Mouse (Mus musculus): ENCODE measurements at regions not wholly inside any gene's neighbourhood (a gene's known extent, or its start where the extent isn't known, plus 50 kb on each side); places are given as distances from the start of the nearest gene placed in this dataset.

DNA sequence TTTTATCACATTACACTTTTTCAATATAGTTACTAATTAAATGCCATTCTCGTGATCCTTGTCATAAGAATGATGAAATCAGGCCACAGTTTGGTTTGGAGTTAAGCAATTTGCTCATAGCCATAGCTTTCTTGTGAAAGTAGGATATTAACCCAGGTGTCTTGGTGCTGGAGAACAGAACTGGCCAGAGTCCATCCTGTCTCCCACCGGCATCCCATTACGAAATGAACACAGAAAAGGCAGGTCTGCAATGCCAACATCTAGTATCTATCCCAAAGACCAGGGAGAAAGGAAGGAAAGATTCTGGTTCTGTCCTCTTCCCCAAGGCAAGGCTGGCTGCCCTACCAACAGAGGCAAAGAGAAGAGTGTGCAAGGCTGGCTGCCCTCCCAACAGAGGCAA, 61.6 kb upstream of the Avpr1a start:
- no peak for DNase-seq (ENCODE audit: low read depth, low spot score)

DNA sequence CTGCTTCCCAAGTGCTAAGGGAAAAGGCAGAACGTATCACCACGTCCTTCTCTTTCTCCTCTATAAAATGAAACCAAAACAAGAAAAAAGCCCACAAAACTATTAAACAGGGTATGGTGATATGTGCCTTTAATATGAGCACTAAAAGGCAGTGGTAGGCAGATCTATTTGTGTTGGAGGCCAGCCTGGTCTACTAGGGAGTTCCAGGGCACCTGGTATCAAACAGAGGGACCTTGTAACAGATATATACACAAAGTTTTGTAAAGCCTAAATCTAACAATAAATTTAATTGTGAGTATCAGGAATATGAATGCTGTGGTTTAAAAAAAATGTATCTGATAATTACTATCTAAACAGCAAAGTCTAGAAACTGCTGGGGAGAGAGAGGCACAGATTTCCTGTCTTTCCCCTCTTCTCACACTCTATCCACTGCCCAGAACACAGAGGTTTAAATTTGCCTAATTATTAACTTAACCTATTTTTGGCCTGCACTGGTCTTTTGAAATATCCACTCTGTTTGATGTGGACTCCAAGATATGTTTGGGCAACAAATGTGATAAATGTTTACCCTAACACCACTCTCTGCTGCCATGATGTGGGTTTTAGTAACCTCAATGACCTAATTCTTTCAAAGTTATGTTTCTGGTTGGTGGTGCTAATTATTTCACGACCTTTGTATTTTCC, 68.5 kb upstream of the Avpr1a start:
- DNase-seq (ENCODE audit: low read depth, low spot score) = no peak

DNA sequence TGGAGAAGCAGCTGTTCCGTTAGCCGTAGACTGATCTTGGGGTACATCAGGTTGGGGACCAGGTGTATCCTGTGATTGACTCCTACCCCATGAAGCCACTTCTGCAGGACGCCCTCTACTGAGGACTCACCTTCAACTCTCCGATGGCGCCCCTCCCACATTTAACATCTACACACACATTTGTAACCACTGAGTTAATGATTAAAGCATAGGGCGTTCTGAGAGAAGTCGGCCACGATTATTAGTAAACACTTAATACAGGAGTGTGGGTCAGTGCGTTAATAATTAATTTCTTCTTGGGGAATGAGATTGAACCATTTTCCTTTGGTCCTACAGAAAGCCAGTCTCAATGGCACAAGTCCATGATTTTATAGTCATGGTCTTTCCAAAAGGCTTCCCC, 105.0 kb upstream of the Avpr1a start:
- DNase-seq (ENCODE audit: low read depth, low spot score) = no peak

DNA sequence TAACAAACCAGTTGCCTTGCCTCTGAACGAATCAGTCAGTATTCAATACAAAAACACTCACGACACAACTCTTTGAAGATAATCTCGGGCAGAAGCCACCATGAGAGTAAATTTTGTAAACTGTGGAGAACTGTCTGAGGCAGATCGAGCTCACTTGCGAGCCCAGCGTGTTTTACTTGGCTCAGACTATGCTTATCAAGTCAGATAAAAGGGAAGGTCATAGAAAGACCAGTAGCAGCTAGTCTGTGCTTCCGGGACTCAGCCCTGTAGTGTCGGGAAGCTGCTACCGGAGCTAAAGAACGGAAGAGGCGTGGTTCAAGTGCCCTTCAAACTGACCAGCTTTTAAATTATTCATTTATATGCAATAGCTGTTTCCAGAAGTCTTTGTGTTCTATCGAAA, 105.9 kb upstream of the Avpr1a start:
- DNase-seq (ENCODE audit: low read depth, low spot score) = no peak

DNA sequence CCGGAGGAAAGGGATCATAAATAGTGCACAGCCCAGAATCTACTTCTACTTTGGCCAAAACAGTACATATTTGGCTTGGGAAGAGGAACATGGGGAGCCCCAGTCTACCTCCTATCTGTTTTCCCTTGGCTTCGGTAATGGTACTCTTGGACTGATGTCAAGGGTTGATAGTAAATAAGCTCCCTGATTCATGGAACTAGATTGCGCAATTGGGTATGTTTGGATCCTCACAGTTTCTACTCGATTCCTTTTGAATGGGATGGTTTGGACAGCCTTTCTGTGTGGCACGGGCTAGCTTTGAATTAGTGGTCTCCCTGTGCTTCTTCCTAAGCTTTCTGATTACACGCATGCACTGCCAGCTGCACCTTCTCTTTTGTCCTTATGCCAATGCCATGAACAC, 121.4 kb upstream of the Avpr1a start:
- DNase-seq (ENCODE audit: low read depth, low spot score) = no peak

DNA sequence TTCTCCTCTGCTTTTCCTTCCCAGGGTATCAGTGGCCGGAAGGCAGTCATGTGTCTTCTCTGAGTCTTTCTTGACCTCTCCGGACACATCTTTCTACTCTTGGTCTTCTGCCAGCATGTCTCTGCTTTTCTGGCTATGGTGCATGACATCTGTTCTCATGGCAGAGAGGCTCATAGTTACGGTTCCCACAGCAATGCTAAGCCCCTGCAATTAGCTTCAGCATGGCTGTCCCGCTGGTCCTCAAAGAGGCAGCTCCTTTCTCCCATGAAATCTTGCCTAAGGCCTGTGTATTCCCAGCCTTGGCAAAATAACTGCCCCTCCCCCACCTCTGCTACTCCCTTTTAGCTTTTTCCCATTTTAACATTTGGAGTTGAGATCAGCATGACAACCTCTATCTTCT, 129.4 kb upstream of the Avpr1a start:
- peak; percentile 4 for DNase-seq (ENCODE audit: low read depth, low spot score)

DNA sequence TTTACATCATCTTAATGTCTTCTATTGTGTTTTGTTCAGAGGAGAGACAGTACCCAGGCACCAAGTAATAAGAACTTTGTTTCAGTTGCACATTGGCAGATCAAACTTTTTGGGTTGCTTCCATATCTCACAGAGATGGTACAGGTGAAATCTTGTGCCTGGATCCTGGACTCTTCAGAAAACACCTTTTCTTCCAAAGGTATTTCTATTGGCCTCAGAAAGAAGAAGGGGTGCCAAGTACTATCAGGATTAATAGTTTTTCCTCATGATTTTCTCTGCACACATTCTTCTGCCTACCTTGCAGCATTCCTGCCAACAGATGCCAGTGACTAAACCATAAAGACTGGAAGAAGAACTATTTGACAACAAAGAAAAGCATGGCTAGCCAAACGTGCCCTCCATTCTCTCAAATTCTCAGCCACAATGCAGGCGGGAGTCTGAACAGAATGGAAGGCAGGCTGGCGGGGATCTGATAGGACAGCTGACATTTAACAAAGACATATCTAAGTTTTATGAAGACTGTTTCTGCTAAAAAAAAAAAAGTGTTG, 137.6 kb upstream of the Avpr1a start:
- DNase-seq (ENCODE audit: low read depth, low spot score) = no peak

DNA sequence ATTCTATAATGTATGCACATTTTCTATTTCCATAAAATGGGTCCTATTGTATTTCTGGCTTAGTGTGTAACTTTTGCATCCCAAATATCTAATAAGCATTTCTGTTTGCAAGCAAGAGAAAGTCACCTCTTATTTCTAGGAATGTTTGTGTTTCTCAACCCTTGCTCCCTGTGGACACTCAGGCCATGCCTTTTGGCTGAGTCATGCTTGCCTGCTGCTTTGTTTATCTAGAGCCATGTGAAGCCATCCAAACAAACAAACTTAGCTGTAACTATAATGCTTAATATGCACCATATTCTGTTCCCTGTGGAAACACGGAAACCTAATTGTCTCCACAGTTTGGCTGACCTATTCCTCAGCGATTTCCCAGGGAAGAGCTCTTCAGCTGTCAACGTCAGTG, 139.6 kb upstream of the Avpr1a start:
- no peak for DNase-seq (ENCODE audit: low read depth, low spot score)

DNA sequence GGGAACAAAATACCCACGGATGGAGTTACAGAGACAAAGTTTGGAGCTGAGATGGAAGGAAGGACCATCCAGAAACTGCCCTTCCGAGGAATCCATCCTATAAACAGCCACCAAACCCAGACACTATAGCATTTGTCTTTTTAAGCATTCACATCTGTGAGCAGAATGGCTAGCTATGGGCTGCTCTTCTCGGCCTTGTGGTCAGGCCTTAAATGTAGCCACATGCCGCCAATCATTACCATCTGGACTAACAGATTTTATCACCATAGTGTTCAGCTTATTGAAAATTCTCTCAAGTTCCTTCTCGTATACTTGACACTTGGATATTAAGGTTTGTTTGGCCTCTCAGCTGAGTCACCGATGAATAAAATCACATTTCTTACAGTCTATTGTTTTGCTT, 146.0 kb upstream of the Avpr1a start:
- DNase-seq (ENCODE audit: low read depth, low spot score) = no peak

DNA sequence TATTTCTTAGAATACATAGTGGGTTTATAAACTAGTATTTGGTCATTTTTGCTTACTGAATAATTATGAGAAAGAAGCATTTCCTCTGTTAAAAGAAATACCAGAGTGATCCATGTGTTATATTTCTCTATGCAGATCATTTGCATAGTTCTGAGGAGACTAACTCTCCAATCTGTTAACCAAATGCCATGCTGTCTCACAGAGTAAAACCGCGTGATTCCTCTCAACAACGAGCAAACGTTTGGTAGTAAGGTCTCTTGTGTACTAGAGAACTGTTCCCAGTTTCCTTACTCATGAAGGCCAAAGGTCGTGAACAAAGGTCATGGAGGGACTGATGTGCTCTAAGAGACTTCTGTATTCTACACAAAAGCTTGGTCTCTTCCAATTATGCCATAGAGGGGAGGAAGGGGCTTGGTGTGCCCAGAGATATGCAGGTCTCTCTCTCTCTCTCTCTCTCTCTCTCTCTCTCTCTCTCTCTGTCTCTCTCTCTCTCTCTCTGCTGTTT, 152.3 kb upstream of the Avpr1a start:
- no peak for DNase-seq (ENCODE audit: low read depth, low spot score)

DNA sequence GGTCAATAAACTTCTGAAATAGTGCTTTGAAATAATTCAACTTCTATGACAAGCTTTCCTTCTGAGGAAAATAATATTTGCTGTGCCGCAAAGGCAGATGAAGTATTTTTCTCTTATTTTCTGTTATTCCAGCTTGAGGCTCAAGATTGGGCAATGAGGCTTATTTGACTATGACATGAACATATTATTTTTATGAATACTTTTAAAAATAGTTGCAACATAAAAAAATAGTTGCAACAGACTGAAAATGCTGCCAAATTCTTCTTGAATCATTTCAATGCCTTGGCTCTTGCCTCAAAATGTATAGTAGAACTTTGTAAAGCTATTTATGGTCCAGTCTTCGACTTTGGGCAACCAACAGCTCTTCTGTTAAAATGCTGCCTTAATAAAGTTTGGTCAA, 156.7 kb upstream of the Avpr1a start:
- no peak for DNase-seq (ENCODE audit: low read depth, low spot score)

DNA sequence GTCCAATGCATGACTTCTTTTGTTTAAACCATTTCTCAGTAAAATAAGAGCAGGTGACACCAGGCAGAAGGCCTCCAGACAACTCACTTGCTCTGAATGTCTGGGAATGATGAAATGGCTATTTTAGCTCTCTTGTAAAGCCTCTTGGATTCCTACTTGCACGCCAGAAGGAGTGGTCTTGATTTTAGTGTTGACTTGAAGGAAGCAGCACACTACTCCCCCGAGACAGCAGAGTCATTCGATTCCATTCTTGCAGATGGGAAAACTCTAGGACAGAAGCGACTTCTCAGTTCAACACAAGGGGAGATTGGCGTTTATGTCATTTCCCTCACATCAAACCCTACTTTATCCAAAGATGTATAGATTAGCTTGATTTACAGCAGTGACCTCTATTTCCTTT, 157.2 kb upstream of the Avpr1a start:
- DNase-seq (ENCODE audit: low read depth, low spot score) = no peak

DNA sequence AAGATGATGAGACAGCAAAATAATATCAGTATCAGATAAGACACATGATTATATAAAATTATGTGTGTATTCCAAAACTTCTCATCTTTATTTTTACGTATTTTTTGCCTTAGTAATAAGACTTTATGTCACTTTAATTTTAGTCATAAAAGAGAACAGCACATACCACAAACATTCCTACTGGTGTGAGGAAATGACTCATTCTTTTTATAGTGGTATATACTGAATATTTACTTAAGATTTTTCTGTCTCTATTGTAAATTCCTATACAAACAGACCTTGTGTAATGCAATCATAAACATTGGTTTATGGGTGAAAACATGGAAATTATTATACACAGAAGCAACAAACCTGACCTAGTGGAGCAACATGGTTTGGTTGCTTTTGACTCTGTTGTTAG, 173.4 kb upstream of the Avpr1a start:
- DNase-seq (ENCODE audit: low read depth, low spot score) = no peak

DNA sequence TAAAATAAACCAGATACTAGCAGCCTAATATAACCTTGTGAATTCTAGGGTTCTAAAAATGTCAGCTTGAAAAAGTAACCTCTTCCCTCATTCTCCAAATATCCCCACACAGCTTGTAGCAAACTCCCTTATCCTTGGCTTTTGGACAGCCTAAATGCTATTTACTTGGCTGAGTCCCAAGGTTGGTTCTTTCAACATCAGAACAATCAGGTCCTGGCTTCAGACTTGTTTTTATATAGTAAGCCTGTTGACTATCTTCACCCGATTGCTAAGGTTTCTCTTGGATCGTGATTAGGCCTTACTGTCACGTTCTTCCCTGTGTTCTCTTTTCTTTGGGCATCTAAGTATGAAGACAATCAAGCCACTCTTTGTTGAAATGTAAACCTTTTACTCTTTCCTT, 174.1 kb upstream of the Avpr1a start:
- peak; percentile 4 for DNase-seq (ENCODE audit: low read depth, low spot score)

DNA sequence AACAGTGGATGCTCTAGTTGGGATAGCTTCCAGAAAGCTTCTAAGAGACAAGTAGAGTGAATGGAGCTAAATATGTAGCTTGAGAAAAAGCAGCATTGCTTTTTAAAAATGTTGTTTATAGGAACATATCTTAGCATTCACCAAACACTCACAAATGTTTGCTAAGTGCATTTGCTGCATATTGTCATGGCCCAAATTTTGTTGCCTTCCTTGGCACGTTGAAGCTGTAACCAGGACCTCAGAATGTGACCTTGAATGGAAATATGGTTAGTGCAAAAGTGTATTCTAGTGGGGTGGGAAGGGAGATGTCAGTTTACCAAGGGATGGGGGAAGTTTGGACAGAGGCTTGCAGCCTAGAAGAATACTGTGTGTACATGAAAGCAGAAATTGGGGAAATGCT, 166.9 kb upstream of the Rxylt1 start:
- no peak for DNase-seq (ENCODE audit: low read depth, low spot score)

DNA sequence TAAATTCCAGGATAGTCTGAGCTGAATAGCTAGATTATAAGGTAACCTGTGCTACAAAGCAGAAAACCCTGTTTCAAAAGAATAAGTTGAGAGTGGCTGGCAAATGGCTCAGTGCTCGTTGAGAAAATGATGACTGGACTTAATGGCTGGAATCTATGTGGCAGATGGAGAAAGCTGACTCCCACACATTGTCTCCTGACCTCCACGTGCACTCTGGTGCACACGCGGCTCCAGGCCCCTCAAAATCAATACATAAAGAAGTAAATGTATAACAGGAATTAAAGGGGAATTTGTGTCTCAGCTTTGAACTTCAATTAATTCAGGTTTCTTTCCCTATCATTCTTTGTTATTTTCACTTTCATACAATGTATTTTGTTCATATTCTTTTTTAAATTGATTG, 162.2 kb upstream of the Rxylt1 start:
- DNase-seq (ENCODE audit: low read depth, low spot score) = no peak

DNA sequence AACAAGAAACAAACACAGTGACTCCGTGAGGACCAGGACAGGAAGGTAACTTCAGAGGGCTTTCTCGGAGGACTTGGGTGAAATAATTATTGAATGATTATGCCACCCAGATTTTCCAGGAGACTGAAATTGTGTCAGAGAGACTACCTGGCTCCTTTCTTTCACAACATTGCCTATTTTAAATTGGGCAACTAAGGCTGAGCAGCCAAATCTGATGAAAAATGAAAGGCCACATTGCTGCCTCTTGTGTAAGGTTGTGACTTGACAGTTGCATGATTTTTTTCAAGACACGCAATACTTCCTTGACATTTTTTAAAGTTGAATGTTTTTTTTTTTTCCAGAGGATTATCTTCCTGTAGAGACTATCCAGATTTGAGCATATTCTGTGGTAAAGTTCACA, 161.5 kb upstream of the Rxylt1 start:
- no peak for DNase-seq (ENCODE audit: low read depth, low spot score)

DNA sequence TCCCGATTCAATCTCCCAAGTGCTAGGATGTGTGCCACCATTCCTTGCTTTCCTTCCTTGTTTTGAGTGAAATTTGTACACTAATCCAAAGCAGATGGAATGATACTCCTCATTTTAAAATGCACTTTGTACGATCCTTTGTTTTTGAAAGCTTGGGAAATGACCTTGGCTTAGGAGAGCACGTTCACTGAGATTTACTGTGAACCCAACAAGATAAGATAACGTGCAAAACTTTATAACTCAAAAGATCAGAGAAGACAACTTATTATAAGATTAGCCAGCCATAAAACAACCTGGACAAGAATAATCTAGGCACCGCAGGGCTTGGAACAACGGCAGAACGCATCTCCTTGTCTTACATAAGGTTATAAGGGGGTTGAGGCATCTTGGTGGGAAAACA, 134.6 kb upstream of the Rxylt1 start:
- DNase-seq (ENCODE audit: low read depth, low spot score) = no peak

DNA sequence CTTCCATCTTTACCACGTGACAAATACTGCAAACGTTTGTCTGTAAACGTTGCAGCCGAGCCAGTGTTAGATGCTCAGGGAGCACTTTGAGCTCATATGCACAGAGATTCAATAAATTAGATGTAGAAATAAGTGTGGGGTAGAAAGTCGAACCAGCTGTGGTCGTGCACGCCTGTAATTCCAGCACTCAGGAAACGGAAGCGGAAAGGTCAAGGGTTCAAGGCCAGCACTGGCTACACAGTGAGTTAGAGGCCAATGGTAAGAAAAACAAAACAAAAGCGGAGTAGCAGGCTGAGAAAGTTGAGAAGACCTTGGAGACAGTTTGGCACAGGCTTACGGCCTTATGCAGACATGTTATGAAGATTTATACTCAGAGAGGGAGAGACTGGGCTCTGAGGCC, 133.6 kb upstream of the Rxylt1 start:
- no peak for DNase-seq (ENCODE audit: low read depth, low spot score)

DNA sequence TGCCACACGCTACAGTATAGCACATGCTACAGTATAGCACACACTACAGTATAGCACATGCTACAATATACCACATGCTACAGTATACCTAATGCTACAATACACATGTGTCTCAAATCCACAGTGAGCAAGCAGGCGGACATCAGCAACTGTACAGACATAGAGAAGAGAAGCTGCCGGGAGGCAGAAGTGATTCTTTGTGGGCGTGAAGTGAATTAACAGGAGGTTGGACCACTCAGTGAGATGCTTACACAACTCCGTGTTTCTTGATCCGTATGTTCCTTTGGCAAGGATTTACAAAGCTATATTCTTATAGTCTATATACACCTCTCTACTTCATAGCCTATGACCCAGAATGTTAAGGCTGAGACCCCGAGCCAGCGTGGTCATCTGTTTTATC, 128.5 kb upstream of the Rxylt1 start:
- peak; percentile 4 for DNase-seq (ENCODE audit: low read depth, low spot score)

DNA sequence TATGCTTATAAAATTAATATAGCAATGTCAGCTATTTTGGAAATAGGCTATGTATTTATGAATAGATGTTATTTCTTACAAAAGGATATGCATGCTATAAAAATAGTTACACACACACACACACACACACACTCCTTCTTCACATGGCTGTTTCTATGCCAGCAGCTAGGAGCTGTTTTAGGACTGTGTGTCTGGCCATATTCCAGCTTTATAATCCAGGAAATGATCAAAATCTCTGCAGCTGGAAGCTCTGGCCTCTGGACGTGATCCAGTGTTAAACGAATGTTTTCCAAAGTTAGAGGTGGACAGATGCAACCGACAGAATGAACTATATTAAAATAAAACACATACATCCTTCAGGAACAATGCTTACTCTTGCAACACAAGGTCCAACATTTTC, 125.9 kb upstream of the Rxylt1 start:
- DNase-seq (ENCODE audit: low read depth, low spot score) = peak; percentile 10

DNA sequence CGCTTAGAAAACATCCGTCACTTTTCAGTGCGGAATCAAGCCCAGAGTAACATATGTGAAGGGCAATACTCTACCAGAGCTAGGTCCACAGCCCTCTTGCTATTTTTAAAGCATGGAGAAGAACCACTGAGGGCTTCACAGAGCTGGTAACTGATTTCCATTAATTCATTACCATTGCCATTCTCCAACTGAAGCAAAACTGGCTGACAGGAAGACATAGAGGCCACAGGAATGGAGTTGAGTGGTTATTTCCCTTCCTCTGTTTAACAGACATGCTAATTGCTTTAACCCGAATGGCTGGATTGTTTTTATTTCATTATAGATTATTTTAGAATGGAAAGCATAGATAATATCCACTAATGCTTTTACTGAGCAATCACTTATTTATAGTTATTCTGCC, 120.4 kb upstream of the Rxylt1 start:
- no peak for DNase-seq (ENCODE audit: low read depth, low spot score)

DNA sequence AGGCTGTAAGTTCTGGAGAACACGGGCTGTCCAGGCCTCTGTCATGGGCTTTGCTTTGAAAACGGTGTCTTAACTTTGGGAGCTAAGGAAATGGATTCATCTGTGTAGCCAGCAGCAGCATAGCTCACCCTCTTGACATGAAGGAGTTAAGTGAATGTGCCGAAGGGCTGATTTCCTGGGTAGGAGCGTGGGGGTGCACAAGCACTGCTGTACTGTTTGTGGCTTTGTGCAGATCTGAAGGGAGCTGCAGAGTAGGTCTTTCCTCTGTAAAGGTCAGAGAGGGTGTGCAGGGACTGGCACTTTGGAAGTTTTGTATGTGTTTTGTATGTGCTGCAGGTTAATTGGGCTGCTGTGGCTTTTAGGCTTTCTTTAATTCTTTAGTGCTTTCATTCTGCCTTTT, 102.6 kb upstream of the Rxylt1 start:
- no peak for DNase-seq (ENCODE audit: low read depth, low spot score)

DNA sequence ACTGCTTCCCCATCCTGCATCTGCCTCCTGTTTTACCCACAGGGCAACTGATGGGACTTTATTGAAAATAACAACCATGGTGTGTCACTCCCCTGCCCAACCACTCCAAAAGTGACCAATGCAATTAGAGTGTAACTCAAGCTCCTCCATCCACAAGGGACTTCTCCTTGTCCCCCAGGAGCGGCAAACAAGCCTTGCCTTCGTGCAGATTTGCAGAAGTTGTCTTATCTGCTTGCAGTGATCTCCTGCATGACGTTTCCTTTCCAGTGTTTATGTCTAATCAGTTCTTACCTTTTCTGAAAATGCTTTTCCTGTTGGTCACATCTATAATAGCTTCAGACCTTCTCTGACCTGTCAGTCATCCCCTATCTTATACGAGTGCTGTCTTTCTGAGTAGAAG, 100.5 kb upstream of the Rxylt1 start:
- DNase-seq (ENCODE audit: low read depth, low spot score) = no peak
